Mouse (Mus musculus) midbrain, embryonic 14.5 days (tissue): ENCODE measurements around the gene Cox18. TPM values are rescaled to one million over a fixed set of nuclear protein-coding genes. Genes with fewer than 3 reads are reported as not detected.

Experiments
- ATAC-seq: fragments of 200-750 bp; cut with Nextera tagmentation; 2 replicates; pipeline ENCODE4 v1.8.0; 2017; ENCODE audit warnings: moderate number of reproducible peaks, moderate library complexity; ENCODE audit not compliant: low FRiP score, low TSS enrichment
- DNase-seq: peaks from one replicate; pipeline ENCODE4 v3.0.0-alpha.2; 2015
- H3K27ac ChIP-seq: fragments of 300-500 bp; sonication (generic); replicated peaks from 2 replicates; pipeline ENCODE4 v1.5.1; 2014; ENCODE audit warnings: mild to moderate bottlenecking, low read depth, low read length, moderate library complexity
- H3K27me3 ChIP-seq: fragments of 300-500 bp; sonication (generic); 2 replicates; pipeline ENCODE4 v1.6.1; 2014; ENCODE audit warnings: low read length, control low read depth, mixed read lengths; ENCODE audit not compliant: control insufficient read depth, insufficient read depth
- H3K36me3 ChIP-seq: fragments of 300-500 bp; sonication (generic); 2 replicates; pipeline ENCODE4 v1.6.1; 2014; ENCODE audit warnings: low read length, control low read depth; ENCODE audit not compliant: control insufficient read depth, insufficient read depth
- H3K4me1 ChIP-seq: fragments of 300-500 bp; sonication (generic); 2 replicates; pipeline ENCODE4 v1.6.1; 2014; ENCODE audit warnings: mild to moderate bottlenecking, antibody characterized with exemption, low read length, control low read depth; ENCODE audit not compliant: control insufficient read depth, insufficient read depth
- H3K4me2 ChIP-seq: fragments of 300-500 bp; sonication (generic); 2 replicates; pipeline ENCODE4 v1.6.1; 2014; ENCODE audit warnings: mild to moderate bottlenecking, low read length, moderate library complexity
- H3K4me3 ChIP-seq: fragments of 300-500 bp; sonication (generic); replicated peaks from 2 replicates; pipeline ENCODE4 v1.5.1; 2014; ENCODE audit warnings: low read depth, low read length
- H3K9ac ChIP-seq: fragments of 300-500 bp; sonication (generic); replicated peaks from 2 replicates; pipeline ENCODE4 v1.6.1; 2014; ENCODE audit warnings: mild to moderate bottlenecking, low read length, moderate library complexity
- H3K9me3 ChIP-seq: fragments of 300-500 bp; sonication (generic); 2 replicates; pipeline ENCODE4 v1.6.1; 2016; ENCODE audit warnings: low read length, control low read depth, mixed read lengths; ENCODE audit not compliant: control insufficient read depth
- WGBS: fragments of 180-500 bp; shearing (Covaris S2); extraction: QIAGEN DNeasy Blood & Tissue Kit; methylation state at CpG from one replicate; pipeline ENCODE4 v1.1.7; 2014; 5-methylcytosine and 5-hydroxymethylcytosine counted together
- polyA plus RNA-seq: library from polyadenylated mRNA; unstranded; fragments of >200 nt; fragmentation: Nextera tagmentation; extraction: Ambion mirVana; gene quantifications from 2 replicates; pipeline ENCODE4 v1.2.1, GENCODE M21; 2014

Cox18 gene
- polyA plus RNA-seq, 1 experiment from 2014 or later: 33.1 TPM

DNA sequence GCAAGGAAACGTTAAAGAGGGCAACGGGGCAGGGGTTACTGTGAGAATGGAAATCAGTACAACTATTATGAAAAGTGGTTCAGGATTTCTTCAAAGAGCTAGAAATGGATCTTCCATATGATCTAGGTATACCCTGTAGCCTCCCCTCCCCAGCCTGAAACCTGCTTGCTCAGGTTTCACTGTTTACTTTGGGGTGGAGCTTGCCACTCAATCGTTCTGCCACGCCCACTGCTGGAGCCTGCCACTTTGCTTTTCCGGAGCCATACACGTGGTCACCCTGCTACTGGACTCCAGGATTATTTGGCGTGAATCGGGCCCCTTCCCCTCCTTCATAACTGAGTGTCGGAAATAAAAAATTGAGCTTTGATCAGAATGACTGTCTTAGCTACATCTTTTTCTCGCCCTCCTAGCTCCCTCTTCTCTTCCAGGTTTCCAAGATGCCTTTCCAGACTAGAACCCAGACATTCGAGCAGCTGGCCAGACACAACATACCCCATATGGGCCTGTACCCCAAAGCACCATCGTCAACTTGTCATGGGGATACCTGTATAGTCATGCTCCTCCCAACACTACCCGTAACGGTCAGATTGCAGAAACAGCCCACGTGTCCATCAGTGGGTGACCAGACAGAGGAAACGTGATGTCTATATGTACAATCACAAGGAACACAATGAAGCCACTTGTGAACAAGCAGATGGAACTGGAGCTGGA, 23.7 kb downstream of the Cox18 start:
- no peak for ATAC-seq
- Histone ChIP-seq H3K4me2 (no peak overlapping the region), H3K27ac (no peak overlapping the region)

DNA sequence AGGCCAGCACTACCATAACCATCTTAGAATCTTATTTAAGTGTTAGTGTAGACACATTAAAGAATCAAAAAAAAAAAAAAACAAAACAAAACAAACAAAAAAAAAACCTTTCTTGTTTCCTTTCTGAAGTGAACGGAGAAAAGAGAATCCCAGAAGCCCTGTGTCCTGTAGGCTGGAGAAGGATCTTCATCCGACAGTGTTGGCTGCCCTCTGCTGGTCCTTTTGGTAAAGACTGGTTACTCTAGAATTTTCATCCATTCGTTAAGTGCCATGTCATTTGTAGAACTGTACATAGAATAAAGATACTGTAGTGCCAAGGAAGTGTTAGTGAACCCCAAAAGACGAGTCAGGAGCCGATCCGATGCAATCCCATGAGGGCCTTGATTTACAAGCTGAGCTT, 29.0 kb downstream of the Cox18 start:
- 0 out of 2 replicates have a peak, but pooled peaks have one; percentile 55 for ATAC-seq
- Histone ChIP-seq H3K36me3 (no peaks in the 10 kb centered on the region), H3K27ac (no peak overlapping the region), H3K4me1 (no peaks in the 10 kb centered on the region), H3K4me2 (no peak overlapping the region), H3K9ac (no peak overlapping the region), H3K4me3 (no peak overlapping the region), H3K9me3 (no peaks in the 10 kb centered on the region), H3K27me3 (no peaks in the 10 kb centered on the region)
- peak; percentile 92 for DNase-seq
- 31% methylated on average over 6 of the region's 6 CpGs for WGBS

More for the DNA sequence above, 23.7 kb downstream of the Cox18 start:
- Histone ChIP-seq H3K36me3 (no peaks in the 10 kb centered on the region), H3K4me3 (no peak overlapping the region), H3K9me3 (no peaks in the 10 kb centered on the region), H3K27me3 (no peaks in the 10 kb centered on the region), H3K4me1 (no peaks in the 10 kb centered on the region), H3K9ac (no peak overlapping the region)
- DNase-seq: no peak
- WGBS: 66% methylated on average over 16 of the region's 16 CpGs

DNA sequence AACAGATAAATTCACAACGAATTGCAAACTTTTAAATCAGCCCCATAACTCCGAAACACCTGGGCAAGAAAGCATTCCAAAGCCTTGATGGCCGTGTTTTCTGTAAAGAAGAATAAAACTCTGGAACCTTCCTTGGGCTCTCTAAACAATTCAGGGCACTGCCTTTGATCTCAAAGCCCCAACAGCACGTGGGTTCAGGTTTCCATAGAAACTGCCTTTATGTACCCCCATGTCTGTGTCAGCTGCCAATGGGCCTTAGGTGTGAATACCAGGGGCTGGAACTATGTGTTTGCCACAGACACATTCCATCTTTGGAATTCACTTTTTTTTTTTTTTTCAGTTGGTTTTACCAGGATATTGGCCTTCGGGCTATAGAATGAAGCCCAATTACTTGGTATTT, 41.0 kb downstream of the Cox18 start:
- ATAC-seq (no peak), DNase-seq (no peak)
- Histone ChIP-seq H3K9me3 (0 out of 2 replicates have a peak, but pooled peaks cover 5% of the 10 kb centered on the region), H3K4me1 (no peaks in the 10 kb centered on the region), H3K4me2 (no peak overlapping the region), H3K27me3 (no peaks in the 10 kb centered on the region), H3K4me3 (no peak overlapping the region), H3K27ac (no peak overlapping the region), H3K36me3 (no peaks in the 10 kb centered on the region), H3K9ac (no peak overlapping the region)
- 65% methylated on average over 5 of the region's 5 CpGs for WGBS

DNA sequence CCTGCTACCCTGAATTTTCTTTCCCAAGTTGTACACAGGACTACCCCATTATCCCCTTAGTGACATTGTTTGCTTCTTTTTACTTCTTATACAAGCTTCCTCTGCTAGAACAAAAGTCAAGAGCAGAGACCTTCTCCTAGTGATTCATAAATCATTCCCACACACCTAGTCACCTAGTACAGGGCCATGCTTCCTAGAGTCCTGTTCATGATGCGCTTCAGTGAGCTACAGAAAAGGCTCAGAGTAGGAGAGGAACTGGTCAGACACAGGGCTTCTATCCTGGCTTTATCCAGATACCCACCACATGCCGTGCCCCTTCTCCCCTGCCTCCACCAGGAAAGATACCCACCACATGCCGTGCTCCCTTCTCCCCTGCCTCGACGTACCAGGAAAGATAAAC, 44.7 kb downstream of the Cox18 start:
- Histone ChIP-seq H3K36me3 (no peaks in the 10 kb centered on the region), H3K4me2 (no peak overlapping the region), H3K27ac (no peak overlapping the region), H3K9me3 (no peaks in the 10 kb centered on the region), H3K4me1 (no peaks in the 10 kb centered on the region), H3K27me3 (no peaks in the 10 kb centered on the region), H3K9ac (no peak overlapping the region), H3K4me3 (no peak overlapping the region)
- DNase-seq (no peak), ATAC-seq (no peak)
- 83% methylated on average over 5 of the region's 5 CpGs for WGBS

DNA sequence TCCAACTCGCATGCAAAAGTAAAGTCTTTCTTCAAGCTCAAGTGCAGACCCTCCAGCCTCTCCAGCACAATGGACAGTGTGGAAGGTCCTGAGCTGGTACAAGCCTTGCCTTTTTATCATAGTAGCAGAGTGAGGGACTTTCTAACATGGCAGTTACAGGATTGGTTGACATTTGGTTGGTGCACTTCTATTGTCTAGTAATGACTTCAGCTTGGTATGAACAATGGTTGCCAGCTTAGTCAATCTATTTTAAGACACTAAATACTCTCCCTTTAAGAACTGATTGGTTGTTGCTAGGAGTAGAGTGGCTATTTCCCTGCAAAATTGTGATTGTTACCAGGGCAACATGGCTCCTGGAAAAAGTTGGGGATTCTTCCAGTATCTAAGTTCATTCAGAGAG, 45.7 kb downstream of the Cox18 start:
- no peak for ATAC-seq
- Histone ChIP-seq H3K36me3 (no peaks in the 10 kb centered on the region), H3K9me3 (no peaks in the 10 kb centered on the region), H3K4me3 (no peak overlapping the region), H3K4me1 (no peaks in the 10 kb centered on the region), H3K4me2 (no peak overlapping the region), H3K27me3 (no peaks in the 10 kb centered on the region), H3K9ac (no peak overlapping the region), H3K27ac (no peak overlapping the region)
- DNase-seq: no peak
- WGBS: 94% methylated on average over 1 of the region's 1 CpGs

Other genes starting within 250 kb of the Cox18 start
- 34.8 and 39.2 TPM in 2 replicates for gene Ankrd17, start 142.6 kb upstream of the Cox18 start, polyA plus RNA-seq
- gene Gm9958, start 143.2 kb upstream of the Cox18 start, polyA plus RNA-seq: 4.9 and 5.3 TPM in 2 replicates
- not detected in 2 replicates for gene Alb, start 236.9 kb upstream of the Cox18 start, polyA plus RNA-seq